Mouse (Mus musculus): ENCODE measurements around the gene Mcm2. TPM values are rescaled to one million over a fixed set of nuclear protein-coding genes. Genes with fewer than 3 reads are reported as not detected.

Mcm2 gene
- polyA plus RNA-seq, 1 experiment from 2014 or later: 119 TPM

GRCm38 (mm10) chr6:88844901-88845565, 53.5 kb downstream of the Mcm2 start:
- 82% methylated on average over 7 of the region's 7 CpGs for WGBS (ENCODE audit: insufficient replicate concordance)
- no peak for ATAC-seq (replicated peaks; ENCODE audit: insufficient number of reproducible peaks, low FRiP score, low TSS enrichment)
- no peaks in the 10 kb centered on the region for H3K36me3 ChIP-seq (ENCODE audit: control insufficient read depth, insufficient read depth, low read length)

GRCm38 (mm10) chr6:88843781-88844725, 54.5 kb downstream of the Mcm2 start:
- no peaks in the 10 kb centered on the region for H3K27me3 ChIP-seq (ENCODE audit: control insufficient read depth, insufficient read depth, low read length)
- peaks cover 12% of the 10 kb centered on the region for H3K4me1 ChIP-seq (ENCODE audit: control insufficient read depth, insufficient read depth, low read length)
- H3K27ac ChIP-seq (ENCODE audit: low read depth, low read length): no peak overlapping the region
- no peak overlapping the region for H3K4me3 ChIP-seq (ENCODE audit: low read depth, low read length)
- 78% methylated on average over 9 of the region's 9 CpGs for WGBS (ENCODE audit: insufficient replicate concordance)
- H3K4me2 ChIP-seq: no peak overlapping the region
- no peak overlapping the region for H3K9ac ChIP-seq (ENCODE audit: low read depth, low read length)
- no peaks in the 10 kb centered on the region for H3K9me3 ChIP-seq (replicated peaks; ENCODE audit: control insufficient read depth, low read length)
- no peaks in the 10 kb centered on the region for H3K36me3 ChIP-seq (ENCODE audit: control insufficient read depth, insufficient read depth, low read length)
- ATAC-seq (replicated peaks; ENCODE audit: insufficient number of reproducible peaks, low FRiP score, low TSS enrichment): no peak

More at GRCm38 (mm10) chr6:88844901-88845565, 53.5 kb downstream of the Mcm2 start:
- H3K4me1 ChIP-seq (ENCODE audit: control insufficient read depth, insufficient read depth, low read length): peaks cover 12% of the 10 kb centered on the region
- no peak overlapping the region for H3K4me3 ChIP-seq (ENCODE audit: low read depth, low read length)
- H3K27ac ChIP-seq (ENCODE audit: low read depth, low read length): no peak overlapping the region
- H3K27me3 ChIP-seq (ENCODE audit: control insufficient read depth, insufficient read depth, low read length): no peaks in the 10 kb centered on the region
- H3K9me3 ChIP-seq (replicated peaks; ENCODE audit: control insufficient read depth, low read length): no peaks in the 10 kb centered on the region
- H3K4me2 ChIP-seq: no peak overlapping the region
- no peak overlapping the region for H3K9ac ChIP-seq (ENCODE audit: low read depth, low read length)

GRCm38 (mm10) chr6:88843241-88843640, 55.3 kb downstream of the Mcm2 start:
- peak overlapping the region; percentile 84 for H3K4me3 ChIP-seq (ENCODE audit: low read depth, low read length)
- no peaks in the 10 kb centered on the region for H3K9me3 ChIP-seq (replicated peaks; ENCODE audit: control insufficient read depth, low read length)
- peaks cover 12% of the 10 kb centered on the region for H3K4me1 ChIP-seq (ENCODE audit: control insufficient read depth, insufficient read depth, low read length)
- peak overlapping the region; percentile 81 for H3K9ac ChIP-seq (ENCODE audit: low read depth, low read length)
- no peaks in the 10 kb centered on the region for H3K27me3 ChIP-seq (ENCODE audit: control insufficient read depth, insufficient read depth, low read length)
- ATAC-seq (replicated peaks; ENCODE audit: insufficient number of reproducible peaks, low FRiP score, low TSS enrichment): no peak
- H3K4me2 ChIP-seq: peak overlapping the region; percentile 85
- WGBS (ENCODE audit: insufficient replicate concordance): 68% methylated on average over 7 of the region's 7 CpGs
- H3K27ac ChIP-seq (ENCODE audit: low read depth, low read length): 0 out of 2 replicates have a peak overlapping the region, but pooled peaks have one; percentile 84
- no peaks in the 10 kb centered on the region for H3K36me3 ChIP-seq (ENCODE audit: control insufficient read depth, insufficient read depth, low read length)

- Histone ChIP-seq H3K4me3 (ENCODE audit: low read depth, low read length) (peak overlapping the region; percentile 84), H3K36me3 (ENCODE audit: control insufficient read depth, insufficient read depth, low read length) (no peaks in the 10 kb centered on the region), H3K4me2 (peak overlapping the region; percentile 85), H3K27ac (ENCODE audit: low read depth, low read length) (peak overlapping the region; percentile 84), H3K9ac (ENCODE audit: low read depth, low read length) (peak overlapping the region; percentile 81), H3K4me1 (ENCODE audit: control insufficient read depth, insufficient read depth, low read length) (peaks cover 12% of the 10 kb centered on the region), H3K9me3 (replicated peaks; ENCODE audit: control insufficient read depth, low read length) (no peaks in the 10 kb centered on the region), H3K27me3 (ENCODE audit: control insufficient read depth, insufficient read depth, low read length) (no peaks in the 10 kb centered on the region)
- ATAC-seq (replicated peaks; ENCODE audit: insufficient number of reproducible peaks, low FRiP score, low TSS enrichment): peak; percentile 8; the same call in 1 of the 2 replicates
- WGBS (ENCODE audit: insufficient replicate concordance): under 1% methylated on average over 32 of the region's 32 CpGs
Measured at GRCm38 (mm10) chr6:88842731-88843151, 55.8 kb downstream of the Mcm2 start.

- under 1% methylated on average over 63 of the region's 72 CpGs for WGBS (ENCODE audit: insufficient replicate concordance)
- H3K9ac ChIP-seq (ENCODE audit: low read depth, low read length): peak within 1 kb of the TSS; percentile 91
- no peaks in the 10 kb centered on the region for H3K9me3 ChIP-seq (replicated peaks; ENCODE audit: control insufficient read depth, low read length)
- no peaks in the 10 kb centered on the region for H3K36me3 ChIP-seq (ENCODE audit: control insufficient read depth, insufficient read depth, low read length)
- H3K27ac ChIP-seq (ENCODE audit: low read depth, low read length): peak within 1 kb of the TSS; percentile 84
- ATAC-seq (replicated peaks; ENCODE audit: insufficient number of reproducible peaks, low FRiP score, low TSS enrichment): peak; percentile 95
- no peaks in the 10 kb centered on the region for H3K27me3 ChIP-seq (ENCODE audit: control insufficient read depth, insufficient read depth, low read length)
- H3K4me2 ChIP-seq: peak within 1 kb of the TSS; percentile 85
- H3K4me3 ChIP-seq (ENCODE audit: low read depth, low read length): peak within 1 kb of the TSS; percentile 84
- H3K4me1 ChIP-seq (ENCODE audit: control insufficient read depth, insufficient read depth, low read length): peaks cover 12% of the 10 kb centered on the region
Measured at GRCm38 (mm10) chr6:88841781-88842689, 56.5 kb downstream of the Mcm2 start, which contains the start of gene Abtb1. Gene Abtb1 (minus strand): TSS chr6:88841984.

GRCm38 (mm10) chr6:88841514-88841780, 57.1 kb downstream of the Mcm2 start:
- Histone ChIP-seq H3K4me1 (ENCODE audit: control insufficient read depth, insufficient read depth, low read length) (peaks cover 12% of the 10 kb centered on the region), H3K9me3 (replicated peaks; ENCODE audit: control insufficient read depth, low read length) (no peaks in the 10 kb centered on the region), H3K4me2 (peak overlapping the region; percentile 85), H3K4me3 (ENCODE audit: low read depth, low read length) (peak overlapping the region; percentile 84), H3K9ac (ENCODE audit: low read depth, low read length) (peak overlapping the region; percentile 91), H3K36me3 (ENCODE audit: control insufficient read depth, insufficient read depth, low read length) (peaks cover 3% of the 10 kb centered on the region; the same call in 1 of the 2 replicates), H3K27me3 (ENCODE audit: control insufficient read depth, insufficient read depth, low read length) (no peaks in the 10 kb centered on the region), H3K27ac (ENCODE audit: low read depth, low read length) (peak overlapping the region; percentile 84)
- WGBS (ENCODE audit: insufficient replicate concordance): under 1% methylated on average over 22 of the region's 22 CpGs
- ATAC-seq (replicated peaks; ENCODE audit: insufficient number of reproducible peaks, low FRiP score, low TSS enrichment): no peak; the same call in 1 of the 2 replicates

- Histone ChIP-seq H3K4me2 (peak overlapping the region; percentile 85), H3K27me3 (ENCODE audit: control insufficient read depth, insufficient read depth, low read length) (no peaks in the 10 kb centered on the region), H3K36me3 (ENCODE audit: control insufficient read depth, insufficient read depth, low read length) (peaks cover 8% of the 10 kb centered on the region; the same call in 1 of the 2 replicates), H3K4me3 (ENCODE audit: low read depth, low read length) (peak overlapping the region; percentile 84), H3K27ac (ENCODE audit: low read depth, low read length) (peak overlapping the region; percentile 84; the same call in 1 of the 2 replicates), H3K9ac (ENCODE audit: low read depth, low read length) (peak overlapping the region; percentile 91), H3K9me3 (replicated peaks; ENCODE audit: control insufficient read depth, low read length) (no peaks in the 10 kb centered on the region), H3K4me1 (ENCODE audit: control insufficient read depth, insufficient read depth, low read length) (peaks cover 12% of the 10 kb centered on the region)
- no peak for ATAC-seq (replicated peaks; ENCODE audit: insufficient number of reproducible peaks, low FRiP score, low TSS enrichment)
- WGBS (ENCODE audit: insufficient replicate concordance): 49% methylated on average over 9 of the region's 9 CpGs
Measured at GRCm38 (mm10) chr6:88840791-88841513, 57.6 kb downstream of the Mcm2 start.
